Mouse (Mus musculus) G1E (cell line): ENCODE results near the gene Olfr353. TPM values are rescaled to one million over a fixed set of nuclear protein-coding genes. Genes with fewer than 3 reads are reported as not detected.

Experiments
- ATAC-seq: 2 replicates; pipeline ENCODE4 v1.8.0; 2016; ENCODE audit warnings: mild to moderate bottlenecking; ENCODE audit not compliant: insufficient number of reproducible peaks, poor library complexity, low FRiP score, severe bottlenecking; ENCODE audit errors: extremely low read depth
- DNase-seq: peaks from one replicate; pipeline ENCODE4 v3.0.0; 2012; ENCODE audit warnings: low spot score
- H3K27me3 ChIP-seq: 2 replicates; pipeline ENCODE4 v1.6.1; 2012; ENCODE audit warnings: mild to moderate bottlenecking, low read length, inconsistent platforms; ENCODE audit not compliant: insufficient read depth
- H3K36me3 ChIP-seq: replicated peaks from 2 replicates; pipeline ENCODE3; 2012; ENCODE audit warnings: mild to moderate bottlenecking, inconsistent platforms
- H3K4me1 ChIP-seq: 2 replicates; pipeline ENCODE4 v1.6.1; 2012; ENCODE audit warnings: low read depth, low read length, inconsistent platforms, mixed read lengths; ENCODE audit not compliant: insufficient read depth
- H3K4me3 ChIP-seq: 2 replicates; pipeline ENCODE4 v1.5.1; 2012; ENCODE audit warnings: low read depth, mild to moderate bottlenecking, inconsistent platforms, low read length, moderate library complexity, mixed read lengths
- H3K9me3 ChIP-seq: replicated peaks from 2 replicates; pipeline ENCODE4 v1.6.1; 2012; ENCODE audit warnings: inconsistent platforms
- CTCF ChIP-seq: IDR thresholded peaks from 2 replicates; pipeline ENCODE4 v1.5.1; 2012; ENCODE audit warnings: low read depth, low read length, inconsistent platforms, mixed read lengths
- GATA1 ChIP-seq: IDR thresholded peaks from 2 replicates; pipeline ENCODE4 v1.6.1; 2012; ENCODE audit warnings: borderline replicate concordance, low read length, inconsistent platforms, mixed read lengths
- GATA2 ChIP-seq: IDR thresholded peaks from 2 replicates; pipeline ENCODE4 v1.6.1; 2012; ENCODE audit warnings: low read depth, low read length, inconsistent platforms, borderline replicate concordance
- POLR2AphosphoS5 ChIP-seq: IDR thresholded peaks from 2 replicates; pipeline ENCODE4 v1.6.1; 2012; ENCODE audit warnings: low read depth, low read length, inconsistent platforms; ENCODE audit not compliant: insufficient replicate concordance
- TAL1 ChIP-seq: conservative IDR thresholded peaks from 2 replicates; pipeline ENCODE4 v1.6.1; 2012; ENCODE audit warnings: low read depth, low read length, inconsistent platforms, mixed read lengths
- polyA plus RNA-seq: library from polyadenylated mRNA; stranded (reverse); fragments of >175 nt; gene quantifications from 2 replicates; pipeline ENCODE4 v1.2.3, GENCODE M21; 2012
- total RNA-seq, 2 experiments: library from RNA; stranded (forward) in 1 of 2; stranded (reverse) in 1 of 2; fragments of 200-1000 nt in 1 of 2; fragments of >200 nt in 1 of 2; fragmentation: Nextera tagmentation in 1 of 2; gene quantifications; 2 replicates each; pipeline ENCODE4 v1.2.3; 2014 to 2017

The Olfr353 gene
- total and polyA plus RNA-seq, 3 experiments: 0.05 TPM; not detected in 2

DNA sequence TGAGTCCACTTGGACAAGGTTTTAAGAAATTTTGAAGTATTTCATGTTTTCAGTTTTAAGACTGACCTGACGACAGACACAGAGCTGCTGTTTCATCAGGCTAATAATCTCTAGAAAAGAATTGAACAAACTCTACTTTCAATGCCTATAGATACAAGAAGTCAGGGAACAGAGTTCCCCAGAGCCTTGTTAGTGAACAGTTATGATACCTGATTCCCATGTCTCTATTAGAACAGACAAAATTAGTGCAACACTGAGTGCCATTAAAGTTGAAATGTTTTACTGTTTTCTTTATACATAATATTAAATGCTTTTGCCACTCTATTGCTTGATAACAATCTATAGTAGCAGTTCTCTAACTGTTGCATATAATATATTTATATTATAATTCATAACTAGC, 30.2 kb downstream of the Olfr353 start, which contains the start of gene Olfr351:
Olfr351 (minus strand) TSS at position 101 of the 400 bp plus-strand sequence.
- no peak within 1 kb of the TSS for H3K4me3 ChIP-seq
- no peak for DNase-seq
- H3K27me3 ChIP-seq: no peaks in the 10 kb centered on the region
- H3K36me3 ChIP-seq: no peaks in the 10 kb centered on the region
- no peak for TF ChIP-seq CTCF
- TF ChIP-seq GATA2: no peak
- TF ChIP-seq TAL1: no peak
- no peak for TF ChIP-seq POLR2AphosphoS5
- TF ChIP-seq GATA1: no peak
- no peak for ATAC-seq
- no peaks in the 10 kb centered on the region for H3K4me1 ChIP-seq
- H3K9me3 ChIP-seq: no peaks in the 10 kb centered on the region

DNA sequence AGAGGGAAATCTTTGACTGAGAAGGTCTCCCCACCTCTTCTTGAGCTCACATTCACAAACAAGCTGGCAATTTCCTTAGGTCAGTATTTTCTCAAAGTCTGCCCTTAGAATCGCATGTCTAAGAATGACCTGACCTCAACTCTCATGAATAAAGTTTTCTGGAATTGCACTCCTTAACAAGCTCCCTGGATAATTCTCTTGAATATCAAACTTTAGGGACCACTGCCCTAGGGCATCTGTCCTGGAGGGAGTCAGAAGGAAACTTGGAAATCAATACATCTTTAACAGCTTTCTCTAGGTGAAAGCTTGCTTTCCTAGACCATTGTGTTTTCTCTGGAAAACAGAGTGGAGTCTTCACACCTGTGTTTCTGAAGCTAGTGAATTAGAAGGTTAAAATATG, 46.7 kb downstream of the Olfr353 start, which contains the start of gene Olfr350:
Olfr350 (plus strand) TSS at position 301 of the 400 bp plus-strand sequence.
- no peak for ATAC-seq
- TF ChIP-seq GATA2 (no peak), GATA1 (no peak), CTCF (no peak), POLR2AphosphoS5 (no peak), TAL1 (no peak)
- Histone ChIP-seq H3K27me3 (no peaks in the 10 kb centered on the region), H3K9me3 (no peaks in the 10 kb centered on the region), H3K4me3 (no peak within 1 kb of the TSS), H3K36me3 (no peaks in the 10 kb centered on the region), H3K4me1 (no peaks in the 10 kb centered on the region)
- no peak for DNase-seq

Other genes with a start within 250 kb of the Olfr353 start
- gene Olfr346, start 207.1 kb downstream of the Olfr353 start, total RNA-seq (2014; fragmentation: Nextera tagmentation): not detected in 2 replicates
- under 0.01 TPM in 1 of 2 replicates, not detected in the other for gene Olfr346, start 207.1 kb downstream of the Olfr353 start, total RNA-seq (2017)
- gene Olfr346, start 207.1 kb downstream of the Olfr353 start, polyA plus RNA-seq: not detected in 2 replicates
- gene Olfr347, start 161.0 kb downstream of the Olfr353 start, total RNA-seq (2014; fragmentation: Nextera tagmentation): not detected in 2 replicates
- 0.33 TPM in 1 of 2 replicates, not detected in the other for gene Olfr347, start 161.0 kb downstream of the Olfr353 start, total RNA-seq (2017)
- not detected in 2 replicates for gene Olfr347, start 161.0 kb downstream of the Olfr353 start, polyA plus RNA-seq
- gene Olfr348, start 108.7 kb downstream of the Olfr353 start, total RNA-seq (2014; fragmentation: Nextera tagmentation): not detected in 2 replicates
- 0.06 and 0.11 TPM in 2 replicates for gene Olfr348, start 108.7 kb downstream of the Olfr353 start, total RNA-seq (2017)
- not detected in 2 replicates for gene Olfr348, start 108.7 kb downstream of the Olfr353 start, polyA plus RNA-seq
- not detected in 2 replicates for gene Olfr50, start 102.4 kb downstream of the Olfr353 start, total RNA-seq (2014; fragmentation: Nextera tagmentation)
- gene Olfr50, start 102.4 kb downstream of the Olfr353 start, total RNA-seq (2017): 0.05 and 0.06 TPM in 2 replicates
- gene Olfr50, start 102.4 kb downstream of the Olfr353 start, polyA plus RNA-seq: not detected in 2 replicates
- gene Olfr3, start 75.9 kb downstream of the Olfr353 start, total RNA-seq (2014; fragmentation: Nextera tagmentation): not detected in 2 replicates
- gene Olfr3, start 75.9 kb downstream of the Olfr353 start, total RNA-seq (2017): 0.11 and 0.12 TPM in 2 replicates
- gene Olfr3, start 75.9 kb downstream of the Olfr353 start, polyA plus RNA-seq: not detected in 2 replicates
- gene Olfr350, start 46.6 kb downstream of the Olfr353 start, total RNA-seq (2014; fragmentation: Nextera tagmentation): not detected in 2 replicates
- 0.22 and 0.23 TPM in 2 replicates for gene Olfr350, start 46.6 kb downstream of the Olfr353 start, total RNA-seq (2017)
- gene Olfr350, start 46.6 kb downstream of the Olfr353 start, polyA plus RNA-seq: not detected in 2 replicates
- gene Olfr351, start 30.3 kb downstream of the Olfr353 start, total RNA-seq (2014; fragmentation: Nextera tagmentation): not detected in 2 replicates
- gene Olfr351, start 30.3 kb downstream of the Olfr353 start, total RNA-seq (2017): 0.16 and 0.41 TPM in 2 replicates
- gene Olfr351, start 30.3 kb downstream of the Olfr353 start, polyA plus RNA-seq: not detected in 2 replicates
- gene Olfr352, start 24.5 kb downstream of the Olfr353 start, total RNA-seq (2014; fragmentation: Nextera tagmentation): not detected in 2 replicates
- 0.05 TPM in 1 of 2 replicates, not detected in the other for gene Olfr352, start 24.5 kb downstream of the Olfr353 start, total RNA-seq (2017)
- not detected in 2 replicates for gene Olfr352, start 24.5 kb downstream of the Olfr353 start, polyA plus RNA-seq
- not detected in 2 replicates for gene Olfr354, start 12.7 kb upstream of the Olfr353 start, total RNA-seq (2014; fragmentation: Nextera tagmentation)
- gene Olfr354, start 12.7 kb upstream of the Olfr353 start, total RNA-seq (2017): 0.16 and 0.17 TPM in 2 replicates
- not detected in 2 replicates for gene Olfr354, start 12.7 kb upstream of the Olfr353 start, polyA plus RNA-seq
- not detected in 2 replicates for gene Olfr355, start 36.0 kb upstream of the Olfr353 start, total RNA-seq (2014; fragmentation: Nextera tagmentation)
- gene Olfr355, start 36.0 kb upstream of the Olfr353 start, total RNA-seq (2017): 0.06 and 0.11 TPM in 2 replicates
- not detected in 2 replicates for gene Olfr355, start 36.0 kb upstream of the Olfr353 start, polyA plus RNA-seq
- gene Olfr356, start 44.2 kb upstream of the Olfr353 start, total RNA-seq (2014; fragmentation: Nextera tagmentation): not detected in 2 replicates
- gene Olfr356, start 44.2 kb upstream of the Olfr353 start, total RNA-seq (2017): not detected in 2 replicates
- gene Olfr356, start 44.2 kb upstream of the Olfr353 start, polyA plus RNA-seq: not detected in 2 replicates
- not detected in 2 replicates for gene Olfr357, start 100.9 kb upstream of the Olfr353 start, total RNA-seq (2014; fragmentation: Nextera tagmentation)
- gene Olfr357, start 100.9 kb upstream of the Olfr353 start, total RNA-seq (2017): 0.06 and 0.11 TPM in 2 replicates
- gene Olfr357, start 100.9 kb upstream of the Olfr353 start, polyA plus RNA-seq: not detected in 2 replicates
- gene Olfr358, start 116.4 kb upstream of the Olfr353 start, total RNA-seq (2014; fragmentation: Nextera tagmentation): not detected in 2 replicates
- gene Olfr358, start 116.4 kb upstream of the Olfr353 start, total RNA-seq (2017): 0.05 and 0.06 TPM in 2 replicates
- gene Olfr358, start 116.4 kb upstream of the Olfr353 start, polyA plus RNA-seq: not detected in 2 replicates
- gene Olfr360, start 172.8 kb upstream of the Olfr353 start, total RNA-seq (2014; fragmentation: Nextera tagmentation): not detected in 2 replicates
- 0.16 TPM in 1 of 2 replicates, not detected in the other for gene Olfr360, start 172.8 kb upstream of the Olfr353 start, total RNA-seq (2017)
- gene Olfr360, start 172.8 kb upstream of the Olfr353 start, polyA plus RNA-seq: not detected in 2 replicates
- gene Olfr361, start 196.4 kb upstream of the Olfr353 start, total RNA-seq (2014; fragmentation: Nextera tagmentation): not detected in 2 replicates
- 0.06 and 0.11 TPM in 2 replicates for gene Olfr361, start 196.4 kb upstream of the Olfr353 start, total RNA-seq (2017)
- gene Olfr361, start 196.4 kb upstream of the Olfr353 start, polyA plus RNA-seq: not detected in 2 replicates
- not detected in 2 replicates for gene Olfr362, start 225.0 kb upstream of the Olfr353 start, total RNA-seq (2014; fragmentation: Nextera tagmentation)
- gene Olfr362, start 225.0 kb upstream of the Olfr353 start, total RNA-seq (2017): 0.16 TPM in 1 of 2 replicates, not detected in the other
- gene Olfr362, start 225.0 kb upstream of the Olfr353 start, polyA plus RNA-seq: not detected in 2 replicates
- gene Olfr364-ps1, start 246.4 kb upstream of the Olfr353 start, total RNA-seq (2014; fragmentation: Nextera tagmentation): not detected in 2 replicates
- 0.06 and 0.27 TPM in 2 replicates for gene Olfr364-ps1, start 246.4 kb upstream of the Olfr353 start, total RNA-seq (2017)
- gene Olfr364-ps1, start 246.4 kb upstream of the Olfr353 start, polyA plus RNA-seq: not detected in 2 replicates